Mouse (Mus musculus): ENCODE results near the gene Litaf. TPM values are rescaled to one million over a fixed set of nuclear protein-coding genes. Genes with fewer than 3 reads are reported as not detected.

Litaf gene
- polyA plus RNA-seq, 1 experiment from 2014 or later: 122 TPM

DNA sequence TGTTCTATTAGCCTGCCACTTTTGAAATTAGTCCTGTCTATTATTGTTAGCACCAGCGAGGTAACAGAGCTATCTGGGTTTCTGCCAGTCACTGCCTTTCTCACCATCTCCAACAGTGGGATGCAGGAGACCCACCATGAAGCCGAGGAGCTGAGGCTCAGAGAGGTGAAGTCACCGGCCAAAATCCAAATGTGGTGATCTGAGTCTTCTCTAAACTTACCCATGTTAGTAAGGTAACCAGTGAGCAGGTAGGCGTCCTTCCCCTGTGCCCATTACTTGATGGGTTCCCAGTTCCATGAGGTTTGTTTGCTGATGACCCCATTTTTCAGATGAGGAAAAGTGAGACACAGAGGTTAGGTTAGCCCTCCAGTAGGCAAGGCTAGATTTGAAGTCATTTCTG, 1.6 kb downstream of the Litaf start:
- Histone ChIP-seq H3K36me3 (no peaks in the 10 kb centered on the region), H3K27me3 (no peaks in the 10 kb centered on the region), H3K9ac (no peak overlapping the region), H3K27ac (no peak overlapping the region), H3K9me3 (replicated peaks) (no peaks in the 10 kb centered on the region), H3K4me3 (replicated peaks) (no peak overlapping the region), H3K4me1 (peaks cover 53% of the 10 kb centered on the region), H3K4me2 (no peak overlapping the region)
- ATAC-seq (replicated peaks; ENCODE audit: low FRiP score): no peak
- whole genome bisulfite sequencing: 90% methylated on average over 4 of the region's 4 CpGs

DNA sequence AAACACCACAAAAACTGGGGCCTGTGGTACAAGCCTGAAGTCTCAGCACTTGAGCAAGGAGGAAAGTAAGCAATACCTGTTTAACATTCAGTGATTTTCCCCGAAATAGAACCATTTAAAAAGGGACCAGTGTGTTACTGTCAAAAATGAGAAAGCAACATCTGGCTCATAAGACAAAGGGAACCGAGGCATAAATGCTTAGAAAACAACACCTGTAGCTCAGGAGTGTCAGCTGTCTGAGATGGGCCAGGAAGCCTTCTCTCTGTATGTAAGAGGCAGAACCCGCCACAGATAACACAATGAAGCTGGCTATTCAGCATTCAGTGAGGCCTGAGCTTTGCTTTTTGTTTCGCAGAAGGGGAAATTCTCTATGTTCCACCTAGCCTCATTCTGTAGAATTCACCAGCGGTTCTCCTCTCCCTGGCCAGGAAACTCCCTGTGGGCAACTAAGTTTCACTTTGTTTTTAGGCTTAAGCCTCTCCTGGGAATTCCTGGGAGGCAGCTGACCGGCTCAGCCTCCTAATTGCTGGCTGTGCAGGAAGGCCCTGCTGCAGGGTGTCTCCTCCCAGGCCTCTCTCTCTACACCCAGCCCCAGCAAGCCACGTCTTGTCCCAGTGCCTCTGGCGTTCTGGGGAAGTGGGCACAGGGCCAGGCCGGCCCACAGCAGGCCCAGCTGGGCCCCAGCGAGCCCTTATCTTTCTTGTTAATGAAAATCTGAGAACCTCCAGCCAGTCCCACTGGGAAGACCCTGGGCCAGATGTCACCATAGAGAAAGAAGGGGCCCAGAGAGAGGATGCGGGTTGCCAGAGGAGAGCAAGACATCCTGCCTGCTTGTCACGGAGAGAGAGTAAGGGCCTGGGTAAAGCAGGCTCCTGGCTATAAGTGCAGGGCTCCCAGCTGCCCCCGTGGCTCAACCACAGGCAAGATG, 2.9 kb downstream of the Litaf start:
- peak; percentile 48 for ATAC-seq (replicated peaks; ENCODE audit: low FRiP score)
- Histone ChIP-seq H3K9me3 (replicated peaks) (no peaks in the 10 kb centered on the region), H3K9ac (no peak overlapping the region), H3K4me2 (peak overlapping the region; percentile 22), H3K4me1 (peaks cover 40% of the 10 kb centered on the region), H3K36me3 (no peaks in the 10 kb centered on the region), H3K27ac (peak overlapping the region; percentile 91), H3K4me3 (replicated peaks) (no peak overlapping the region), H3K27me3 (no peaks in the 10 kb centered on the region)
- 33% methylated on average over 13 of the region's 13 CpGs for WGBS

DNA sequence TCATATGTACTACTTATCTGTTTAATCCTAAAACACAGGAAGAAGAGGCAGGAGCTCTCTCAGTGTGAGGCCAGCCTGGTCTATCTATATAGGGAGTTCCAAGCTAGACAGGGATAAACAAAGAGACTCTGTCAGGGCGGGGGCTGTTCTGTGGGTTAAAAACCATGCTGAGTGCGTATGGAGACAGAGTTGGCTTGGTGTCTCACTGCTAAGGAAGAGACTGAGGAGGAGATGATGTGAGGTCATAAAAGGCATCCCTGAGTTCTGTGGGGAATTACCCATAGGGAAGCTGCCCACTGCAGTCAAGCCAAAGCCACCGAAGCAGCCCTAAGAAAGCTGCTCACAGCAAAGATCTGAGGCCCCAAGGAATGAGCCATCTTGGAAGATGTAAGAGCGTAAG, 5.3 kb downstream of the Litaf start, which contains the start of gene Snn:
Gene Snn (plus strand): TSS at position 301 of the 400 bp plus-strand sequence.
- ATAC-seq (replicated peaks; ENCODE audit: low FRiP score): no peak
- Histone ChIP-seq H3K4me3 (replicated peaks) (no peak within 1 kb of the TSS), H3K27ac (no peak within 1 kb of the TSS), H3K9ac (no peak within 1 kb of the TSS), H3K36me3 (no peaks in the 10 kb centered on the region), H3K9me3 (replicated peaks) (no peaks in the 10 kb centered on the region), H3K27me3 (no peaks in the 10 kb centered on the region), H3K4me1 (peaks cover 24% of the 10 kb centered on the region), H3K4me2 (no peak within 1 kb of the TSS)
- 87% methylated on average over 4 of the region's 4 CpGs for WGBS

DNA sequence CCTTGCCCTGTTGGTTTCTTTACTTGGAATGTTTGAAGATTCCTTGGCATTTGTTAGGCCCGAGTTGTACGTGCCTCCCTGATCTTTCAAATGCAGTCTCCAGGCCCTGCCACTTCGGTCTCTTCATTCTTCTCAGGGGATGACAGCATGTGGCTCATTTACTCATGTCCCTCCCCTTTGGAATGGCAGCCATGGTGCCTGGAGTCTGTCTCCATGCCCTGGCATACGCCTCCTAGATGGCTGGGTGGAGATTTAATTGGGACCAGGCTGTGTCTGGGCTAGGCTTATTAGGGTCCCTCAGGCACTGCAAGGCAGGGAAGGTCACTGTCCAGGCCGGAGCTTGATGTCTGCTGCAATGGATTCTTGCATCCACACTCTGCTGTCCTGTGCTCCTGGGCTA, 10.0 kb downstream of the Litaf start:
- ATAC-seq (replicated peaks; ENCODE audit: low FRiP score): no peak
- no peaks in the 10 kb centered on the region for H3K36me3 ChIP-seq
- H3K27ac ChIP-seq: no peak overlapping the region
- H3K4me2 ChIP-seq: no peak overlapping the region
- H3K4me1 ChIP-seq: no peaks in the 10 kb centered on the region
- 77% methylated on average over 5 of the region's 5 CpGs for WGBS
- no peak overlapping the region for H3K4me3 ChIP-seq (replicated peaks)
- H3K9me3 ChIP-seq (replicated peaks): no peaks in the 10 kb centered on the region
- no peaks in the 10 kb centered on the region for H3K27me3 ChIP-seq
- no peak overlapping the region for H3K9ac ChIP-seq

DNA sequence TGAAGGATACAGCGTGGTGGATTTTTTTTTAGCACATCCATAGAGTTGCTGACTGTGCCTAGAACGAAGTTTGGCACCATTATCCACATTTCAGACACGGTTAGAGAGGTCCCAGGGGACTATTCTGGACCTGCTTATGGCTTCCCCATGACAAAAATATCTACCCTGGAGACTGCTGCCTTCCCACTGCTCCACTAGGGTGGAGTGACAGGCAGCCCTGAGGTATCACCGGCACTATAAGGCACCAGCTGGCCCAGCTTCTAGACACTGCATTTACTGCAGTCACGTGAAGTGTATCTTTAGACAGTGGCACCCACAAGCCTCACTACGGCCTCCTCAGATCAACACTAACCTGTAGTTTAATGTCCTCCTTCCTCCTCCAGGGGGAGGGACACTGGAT, 11.1 kb downstream of the Litaf start:
- H3K9me3 ChIP-seq (replicated peaks): no peaks in the 10 kb centered on the region
- no peaks in the 10 kb centered on the region for H3K4me1 ChIP-seq
- H3K27ac ChIP-seq: no peak overlapping the region
- H3K4me2 ChIP-seq: no peak overlapping the region
- H3K4me3 ChIP-seq (replicated peaks): no peak overlapping the region
- no peaks in the 10 kb centered on the region for H3K36me3 ChIP-seq
- H3K9ac ChIP-seq: no peak overlapping the region
- 82% methylated on average over 6 of the region's 6 CpGs for WGBS
- no peaks in the 10 kb centered on the region for H3K27me3 ChIP-seq
- ATAC-seq (replicated peaks; ENCODE audit: low FRiP score): no peak

DNA sequence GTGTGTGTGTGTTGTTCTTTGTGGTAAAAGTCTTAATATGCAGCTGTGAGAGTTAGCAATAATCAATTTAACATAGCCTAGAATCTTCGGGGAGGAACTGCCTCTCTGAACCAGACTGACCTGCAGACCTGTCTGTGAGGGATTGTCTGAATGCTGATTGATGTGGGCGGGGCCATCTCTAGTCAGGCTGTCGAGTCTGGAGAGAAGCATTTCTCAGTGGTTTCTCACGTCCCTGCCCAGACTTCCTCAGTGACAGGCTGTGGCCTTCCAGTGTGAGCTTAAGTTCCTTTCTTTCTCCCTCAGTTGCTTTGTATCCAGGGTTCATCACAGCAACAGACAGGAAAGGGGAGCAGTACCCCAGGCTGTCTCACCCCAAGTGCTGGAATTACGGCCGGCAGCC, 11.5 kb downstream of the Litaf start:
- Histone ChIP-seq H3K9ac (no peak overlapping the region), H3K4me3 (replicated peaks) (no peak overlapping the region), H3K36me3 (no peaks in the 10 kb centered on the region), H3K4me2 (no peak overlapping the region), H3K27ac (no peak overlapping the region), H3K27me3 (no peaks in the 10 kb centered on the region), H3K4me1 (no peaks in the 10 kb centered on the region), H3K9me3 (replicated peaks) (no peaks in the 10 kb centered on the region)
- WGBS: 62% methylated on average over 6 of the region's 6 CpGs
- no peak for ATAC-seq (replicated peaks; ENCODE audit: low FRiP score)

DNA sequence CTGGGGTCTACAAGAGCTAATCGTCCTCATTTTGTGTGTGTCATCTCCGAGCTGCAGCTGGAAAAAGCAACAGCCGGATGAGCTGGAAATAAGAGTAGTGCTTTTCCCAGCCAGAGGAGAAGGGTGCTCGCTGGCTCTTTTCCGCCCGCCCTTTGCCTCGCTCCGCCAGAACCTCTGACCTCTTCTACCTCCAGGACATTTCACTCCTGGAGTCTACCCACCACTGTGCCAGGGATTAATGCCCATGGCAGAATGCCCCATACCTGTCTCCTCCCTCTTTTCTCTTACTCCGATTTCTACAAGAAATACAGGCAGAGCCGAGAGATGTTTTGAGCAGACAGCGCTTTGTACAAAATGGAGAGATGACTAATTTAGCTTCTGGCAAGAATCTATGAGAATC, 14.8 kb downstream of the Litaf start:
- 86% methylated on average over 11 of the region's 11 CpGs for WGBS
- Histone ChIP-seq H3K27me3 (no peaks in the 10 kb centered on the region), H3K9ac (no peak overlapping the region), H3K36me3 (no peaks in the 10 kb centered on the region), H3K9me3 (replicated peaks) (no peaks in the 10 kb centered on the region), H3K4me3 (replicated peaks) (no peak overlapping the region), H3K4me1 (no peaks in the 10 kb centered on the region), H3K4me2 (no peak overlapping the region), H3K27ac (no peak overlapping the region)
- no peak for ATAC-seq (replicated peaks; ENCODE audit: low FRiP score)

DNA sequence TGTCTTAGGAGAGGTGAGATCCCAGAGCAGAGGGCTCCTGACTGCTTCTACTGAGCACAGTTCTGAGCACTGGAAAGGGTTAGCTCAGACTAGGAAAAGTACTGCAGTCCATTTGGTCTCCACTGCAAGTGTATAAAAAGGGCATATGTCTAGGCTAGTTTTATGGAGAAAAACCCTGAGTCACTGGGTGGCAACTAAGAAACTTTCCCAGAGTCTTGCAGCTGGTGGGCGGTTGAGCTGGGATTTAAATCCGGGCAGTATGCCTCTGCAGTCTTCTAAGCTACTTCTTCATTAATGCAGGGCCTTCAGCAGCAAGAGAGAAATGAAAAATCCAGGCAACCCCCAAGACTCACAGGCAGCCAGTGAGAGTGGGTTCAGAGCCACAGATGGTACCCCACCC, 15.7 kb downstream of the Litaf start:
- Histone ChIP-seq H3K4me3 (replicated peaks) (no peak overlapping the region), H3K9me3 (replicated peaks) (no peaks in the 10 kb centered on the region), H3K4me1 (no peaks in the 10 kb centered on the region; the same call in 1 of the 2 replicates), H3K9ac (no peak overlapping the region), H3K27me3 (no peaks in the 10 kb centered on the region), H3K27ac (no peak overlapping the region), H3K36me3 (no peaks in the 10 kb centered on the region), H3K4me2 (no peak overlapping the region)
- 79% methylated on average over 2 of the region's 2 CpGs for WGBS
- ATAC-seq (replicated peaks; ENCODE audit: low FRiP score): no peak

DNA sequence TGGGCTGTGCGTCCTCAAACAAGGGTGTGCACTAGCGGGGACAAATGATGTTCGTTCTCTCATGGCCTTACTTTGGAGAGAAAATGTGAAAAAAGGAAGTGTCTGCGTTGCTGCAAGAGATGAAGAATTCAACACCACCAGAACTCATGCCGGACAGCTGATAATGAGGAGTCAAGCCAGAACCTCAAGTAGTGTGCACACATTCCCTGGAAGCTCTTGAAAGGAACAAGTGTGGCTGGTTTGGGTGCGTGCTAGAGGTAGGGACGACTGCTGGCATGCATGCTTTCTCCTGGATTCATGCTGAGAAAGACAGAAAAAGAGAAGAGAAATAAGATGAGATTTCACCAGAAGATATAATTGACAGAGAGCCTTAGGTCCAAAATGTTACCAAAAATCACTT, 18.8 kb downstream of the Litaf start:
- no peak overlapping the region for H3K4me2 ChIP-seq
- no peaks in the 10 kb centered on the region; the same call in 1 of the 2 replicates for H3K4me1 ChIP-seq
- no peak for ATAC-seq (replicated peaks; ENCODE audit: low FRiP score)
- 86% methylated on average over 7 of the region's 7 CpGs for WGBS
- H3K9ac ChIP-seq: no peak overlapping the region
- no peaks in the 10 kb centered on the region for H3K36me3 ChIP-seq
- H3K27me3 ChIP-seq: no peaks in the 10 kb centered on the region
- H3K4me3 ChIP-seq (replicated peaks): no peak overlapping the region
- no peak overlapping the region for H3K27ac ChIP-seq
- H3K9me3 ChIP-seq (replicated peaks): no peaks in the 10 kb centered on the region

DNA sequence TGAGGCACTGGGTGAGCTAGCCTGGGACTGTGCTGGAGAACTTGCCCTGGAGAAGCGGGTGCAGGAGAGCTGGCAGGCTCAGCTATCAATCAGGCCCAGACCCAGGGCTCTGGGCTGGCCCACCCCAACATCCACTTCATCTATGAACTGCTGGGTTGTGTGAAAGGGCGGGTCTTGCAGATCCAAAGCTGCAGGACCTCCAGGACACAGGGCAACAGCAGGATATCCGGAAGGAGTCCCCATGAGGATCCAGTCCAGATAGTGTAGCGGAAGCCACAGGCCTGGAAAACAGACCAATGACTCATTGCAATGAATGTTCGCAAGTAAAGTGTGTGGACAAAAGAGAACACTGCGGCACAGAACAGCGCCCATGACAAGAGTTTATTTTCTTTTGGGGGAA, 19.5 kb downstream of the Litaf start:
- Histone ChIP-seq H3K36me3 (no peaks in the 10 kb centered on the region), H3K4me3 (replicated peaks) (no peak overlapping the region), H3K9ac (no peak overlapping the region), H3K4me2 (no peak overlapping the region), H3K27me3 (no peaks in the 10 kb centered on the region), H3K4me1 (no peaks in the 10 kb centered on the region; the same call in 1 of the 2 replicates), H3K27ac (no peak overlapping the region), H3K9me3 (replicated peaks) (no peaks in the 10 kb centered on the region)
- WGBS: 79% methylated on average over 7 of the region's 7 CpGs
- ATAC-seq (replicated peaks; ENCODE audit: low FRiP score): no peak

DNA sequence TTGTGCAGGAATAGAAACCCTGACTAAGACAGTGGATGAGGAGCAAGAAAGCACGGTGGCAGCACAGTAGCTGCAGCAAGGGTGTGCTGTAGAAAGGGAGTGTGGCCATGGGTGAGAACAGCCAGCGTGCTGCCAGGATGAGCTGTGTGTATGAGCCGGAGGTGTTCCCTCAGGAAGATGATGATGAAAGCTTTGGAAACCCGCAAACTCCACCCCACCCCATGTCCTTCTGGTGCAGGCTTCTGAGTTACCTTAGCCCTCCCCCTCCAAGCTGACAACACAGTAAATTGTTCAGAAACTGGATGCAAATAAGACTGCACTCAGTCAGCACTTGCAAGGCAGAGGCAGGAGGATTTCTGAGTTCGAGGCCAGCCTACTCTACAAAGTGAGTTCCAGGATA, 22.7 kb downstream of the Litaf start:
- no peaks in the 10 kb centered on the region for H3K9me3 ChIP-seq (replicated peaks)
- H3K4me3 ChIP-seq (replicated peaks): no peak overlapping the region
- WGBS: 88% methylated on average over 5 of the region's 5 CpGs
- no peak overlapping the region for H3K4me2 ChIP-seq
- H3K27ac ChIP-seq: no peak overlapping the region
- no peak overlapping the region for H3K9ac ChIP-seq
- no peaks in the 10 kb centered on the region for H3K36me3 ChIP-seq
- no peaks in the 10 kb centered on the region for H3K27me3 ChIP-seq
- no peak for ATAC-seq (replicated peaks; ENCODE audit: low FRiP score)
- no peaks in the 10 kb centered on the region; the same call in 1 of the 2 replicates for H3K4me1 ChIP-seq

DNA sequence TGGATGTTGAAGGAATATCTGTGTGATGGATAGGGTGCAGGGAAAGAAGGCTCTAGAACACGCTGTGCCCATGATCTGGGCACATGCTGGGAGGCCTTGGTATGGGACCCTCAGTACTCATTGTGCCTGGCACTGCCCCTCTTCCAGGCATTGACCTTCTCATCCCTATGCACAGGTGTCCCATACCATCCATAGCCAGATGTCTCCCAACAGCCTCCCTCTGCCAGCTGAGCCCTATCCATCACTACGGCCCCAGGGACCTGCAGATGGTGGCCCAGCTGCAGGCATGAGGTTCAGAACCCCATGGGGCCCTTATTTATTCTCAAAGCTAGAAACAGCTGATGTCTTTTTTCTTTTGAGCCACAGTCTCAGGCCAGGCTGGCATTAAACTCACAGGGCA, 25.4 kb downstream of the Litaf start:
- H3K4me3 ChIP-seq (replicated peaks): no peak overlapping the region
- H3K4me2 ChIP-seq: no peak overlapping the region
- H3K9me3 ChIP-seq (replicated peaks): no peaks in the 10 kb centered on the region
- no peaks in the 10 kb centered on the region; the same call in 1 of the 2 replicates for H3K4me1 ChIP-seq
- H3K27me3 ChIP-seq: peaks cover 5% of the 10 kb centered on the region
- H3K36me3 ChIP-seq: no peaks in the 10 kb centered on the region
- H3K27ac ChIP-seq: no peak overlapping the region
- WGBS: 78% methylated on average over 2 of the region's 2 CpGs
- no peak overlapping the region for H3K9ac ChIP-seq
- ATAC-seq (replicated peaks; ENCODE audit: low FRiP score): no peak
